Mouse (Mus musculus): ENCODE data around the gene Cldnd2. TPM values are rescaled to one million over a fixed set of nuclear protein-coding genes. Genes with fewer than 3 reads are reported as not detected.
"Not testable (repeated sequence)": the region's sequence is repeated elsewhere in the genome, so short reads cannot be mapped to it uniquely, and the experiment has no call there.

Cldnd2 gene
- not detected for total RNA-seq (2021)
- long read RNA-seq, experiment 1: 0 reads
- long read RNA-seq, experiment 2: 0 reads

- no peak for DNase-seq (ENCODE audit: low spot score in 2 of 2)
Observed at GRCm38 (mm10) chr7:43440482-43440881, at the start of gene Cldnd2. TSS of gene Cldnd2 (plus strand) at chr7:43440782.

GRCm38 (mm10) chr7:43392349-43393121 lies 48.0 kb upstream of the Cldnd2 start:
- DNase-seq (ENCODE audit: low spot score in 2 of 2): no peak

GRCm38 (mm10) chr7:43399501-43399900 lies 41.1 kb upstream of the Cldnd2 start:
- DNase-seq (ENCODE audit: low spot score in 2 of 2): no peak

GRCm38 (mm10) chr7:43402718-43403117 lies 37.9 kb upstream of the Cldnd2 start:
- no peak for DNase-seq (ENCODE audit: low spot score in 2 of 2)

GRCm38 (mm10) chr7:43407573-43407972 lies 33.0 kb upstream of the Cldnd2 start:
- DNase-seq (ENCODE audit: low spot score in 2 of 2): no peak

GRCm38 (mm10) chr7:43408131-43408553 lies 32.4 kb upstream of the Cldnd2 start, which contains the start of gene Siglecg:
TSS of gene Siglecg (plus strand) at chr7:43408204.
- DNase-seq (ENCODE audit: low spot score in 2 of 2): no peak

- no peak for DNase-seq (ENCODE audit: low spot score in 2 of 2)
Observed at GRCm38 (mm10) chr7:43409084-43409483, 31.5 kb upstream of the Cldnd2 start.

GRCm38 (mm10) chr7:43411724-43412123 lies 28.9 kb upstream of the Cldnd2 start:
- not testable (repeated sequence) for DNase-seq (ENCODE audit: low spot score in 2 of 2)

- no peak for DNase-seq (ENCODE audit: low spot score in 2 of 2)
Observed at GRCm38 (mm10) chr7:43417298-43417697, 23.3 kb upstream of the Cldnd2 start.

GRCm38 (mm10) chr7:43422995-43423617 lies 17.5 kb upstream of the Cldnd2 start:
- peak; percentile 82 to 87 for DNase-seq (ENCODE audit: low spot score in 2 of 2)

GRCm38 (mm10) chr7:43423991-43424625 lies 16.5 kb upstream of the Cldnd2 start:
- no peak for DNase-seq (ENCODE audit: low spot score in 2 of 2)

- DNase-seq (ENCODE audit: low spot score in 2 of 2): no peak
Observed at GRCm38 (mm10) chr7:43427406-43427805, 13.2 kb upstream of the Cldnd2 start, which contains the start of gene Lim2. TSS of gene Lim2 (plus strand) at chr7:43427670.

GRCm38 (mm10) chr7:43429500-43429899 lies 11.1 kb upstream of the Cldnd2 start:
- DNase-seq (ENCODE audit: low spot score in 2 of 2): no peak

- no peak for DNase-seq (ENCODE audit: low spot score in 2 of 2)
Observed at GRCm38 (mm10) chr7:43432891-43433290, 7.7 kb upstream of the Cldnd2 start.

- no peak for DNase-seq (ENCODE audit: low spot score in 2 of 2)
Observed at GRCm38 (mm10) chr7:43434676-43435075, 5.9 kb upstream of the Cldnd2 start.

- no peak for DNase-seq (ENCODE audit: low spot score in 2 of 2)
Observed at GRCm38 (mm10) chr7:43436341-43437255, 4.0 kb upstream of the Cldnd2 start, which contains the start of gene Nkg7. TSS of gene Nkg7 (plus strand) at chr7:43437073.

- no peak for DNase-seq (ENCODE audit: low spot score in 2 of 2)
Observed at GRCm38 (mm10) chr7:43438611-43439010, 2.0 kb upstream of the Cldnd2 start.

GRCm38 (mm10) chr7:43441071-43441470 lies 489 bp downstream of the Cldnd2 start:
- no peak for DNase-seq (ENCODE audit: low spot score in 2 of 2)

- no peak for DNase-seq (ENCODE audit: low spot score in 2 of 2)
Observed at GRCm38 (mm10) chr7:43442684-43443083, 2.1 kb downstream of the Cldnd2 start.

- DNase-seq (ENCODE audit: low spot score in 2 of 2): peak; percentile 76 to 78
Observed at GRCm38 (mm10) chr7:43443126-43443916, 2.7 kb downstream of the Cldnd2 start.

All from adrenal gland, adult 18-20 months (tissue).